Mouse (Mus musculus): ENCODE data around the gene Calb2. TPM values are rescaled to one million over a fixed set of nuclear protein-coding genes. Genes with fewer than 3 reads are reported as not detected.

Calb2 gene
- polyA plus RNA-seq, 2 experiments from 2014 or later, result not detected

- ATAC-seq, result no peak
These were observed 48.3 kb downstream of the Calb2 start for GRCm38 (mm10) chr8:110119715-110120114.

GRCm38 (mm10) chr8:110102653-110103052 is 65.4 kb downstream of the Calb2 start, which contains the start of gene Gm17720:
Gene Gm17720, minus strand, starts transcription at chr8:110102753.
- no peak for ATAC-seq

GRCm38 (mm10) chr8:110101676-110102075 is 66.3 kb downstream of the Calb2 start:
- ATAC-seq, result no peak

- no peak for ATAC-seq
These were observed 67.1 kb downstream of the Calb2 start, which contains the start of gene Gm21964 for GRCm38 (mm10) chr8:110100907-110101306. Gene Gm21964, plus strand, starts transcription at chr8:110101207.

- no peak for ATAC-seq
These were observed 76.1 kb downstream of the Calb2 start for GRCm38 (mm10) chr8:110091869-110092268.

Other genes starting within 250 kb of the Calb2 start
- gene Marveld3, start 206.0 kb downstream of the Calb2 start, polyA plus RNA-seq (2017; shearing (Covaris generic)), result not detected
- not detected for gene Tat, start 177.8 kb downstream of the Calb2 start, polyA plus RNA-seq (2017; shearing (Covaris generic))
- not detected for gene Chst4, start 128.5 kb downstream of the Calb2 start, polyA plus RNA-seq (2017; shearing (Covaris generic))
- 1 to 10 TPM; 1.3 to 1.7 TPM for gene Zfp612, start 88.5 kb downstream of the Calb2 start, polyA plus RNA-seq (2017; shearing (Covaris generic))
- not detected for gene Gm21964, start 67.0 kb downstream of the Calb2 start, polyA plus RNA-seq (2017; shearing (Covaris generic))
- not detected for gene Gm17720, start 65.5 kb downstream of the Calb2 start, polyA plus RNA-seq (2017; shearing (Covaris generic))
- gene Cmtr2, start 47.5 kb upstream of the Calb2 start, polyA plus RNA-seq (2017; shearing (Covaris generic)), result 1 to 10 TPM; 6.3 to 6.9 TPM
- gene Hydin, start 98.8 kb upstream of the Calb2 start, polyA plus RNA-seq (2017; shearing (Covaris generic)), result under 1 TPM in 1 of 2 experiments, not detected in 1; 0.44 TPM